Mouse (Mus musculus): Measurements from ENCODE around the gene Rab7b.

DNA sequence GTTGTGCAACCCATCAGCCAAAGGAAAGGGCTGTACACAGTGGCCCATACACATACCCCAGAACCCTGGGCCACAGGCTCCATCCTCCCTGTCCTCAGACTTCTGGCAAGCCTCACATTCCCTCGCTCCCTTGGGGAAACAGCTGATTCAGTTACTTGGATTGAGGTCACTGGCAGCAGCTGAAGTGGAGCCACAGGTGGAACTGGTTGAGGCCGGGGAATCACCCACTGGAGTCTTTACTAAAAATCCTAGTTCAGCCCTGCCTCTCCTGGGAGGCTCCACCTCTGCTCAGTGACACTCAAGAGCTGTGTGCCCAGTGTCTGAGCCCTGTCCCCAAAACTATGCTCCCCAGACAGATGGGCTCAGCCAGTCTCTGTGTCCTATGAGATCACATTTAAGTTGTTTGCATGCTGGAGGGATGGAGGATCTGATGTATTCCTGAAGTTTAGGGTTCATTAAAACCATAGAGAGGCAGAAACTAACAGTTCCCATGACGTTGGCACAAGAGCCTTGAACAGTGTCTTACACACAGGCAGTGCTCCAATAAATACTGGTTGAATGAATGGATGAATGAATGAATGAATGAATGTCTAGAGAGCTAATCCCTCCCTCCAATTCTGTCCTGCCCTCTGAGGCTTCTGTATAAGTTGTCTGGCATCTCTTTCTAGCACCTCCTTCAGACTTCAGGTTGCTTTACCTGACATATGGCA, 62.8 kb downstream of the Rab7b start:
- no peak for TF ChIP-seq TCF12 (IDR thresholded peaks at IDR 0.05; ENCODE audit: low read depth, low read length)
- no peak for TF ChIP-seq EP300 (IDR thresholded peaks at IDR 0.05; ENCODE audit: low read length)
- no peak for TF ChIP-seq ZNF384 (IDR thresholded peaks at IDR 0.05; ENCODE audit: low read depth, low read length)
- TF ChIP-seq CHD2 (IDR thresholded peaks at IDR 0.05; ENCODE audit: low read length): no peak
- TF ChIP-seq POLR2A (IDR thresholded peaks at IDR 0.05; ENCODE audit: low read depth, low read length): no peak
